Mouse (Mus musculus): ENCODE results near the gene Rpl13.

- TF ChIP-seq POLR2A (IDR thresholded peaks at IDR 0.05; ENCODE audit: borderline replicate concordance, extremely low read depth, low read depth, low read length) (no peak), CTCF (IDR thresholded peaks at IDR 0.05; ENCODE audit: insufficient read depth, low read length) (no peak)
Observed at GRCm38 (mm10) chr8:123087289-123087688, 14.9 kb upstream of the Rpl13 start.

Measured in lung, adult 2 months (tissue).